Mouse (Mus musculus): ENCODE data around the gene Gm12355.

The Gm12355 gene

DNA sequence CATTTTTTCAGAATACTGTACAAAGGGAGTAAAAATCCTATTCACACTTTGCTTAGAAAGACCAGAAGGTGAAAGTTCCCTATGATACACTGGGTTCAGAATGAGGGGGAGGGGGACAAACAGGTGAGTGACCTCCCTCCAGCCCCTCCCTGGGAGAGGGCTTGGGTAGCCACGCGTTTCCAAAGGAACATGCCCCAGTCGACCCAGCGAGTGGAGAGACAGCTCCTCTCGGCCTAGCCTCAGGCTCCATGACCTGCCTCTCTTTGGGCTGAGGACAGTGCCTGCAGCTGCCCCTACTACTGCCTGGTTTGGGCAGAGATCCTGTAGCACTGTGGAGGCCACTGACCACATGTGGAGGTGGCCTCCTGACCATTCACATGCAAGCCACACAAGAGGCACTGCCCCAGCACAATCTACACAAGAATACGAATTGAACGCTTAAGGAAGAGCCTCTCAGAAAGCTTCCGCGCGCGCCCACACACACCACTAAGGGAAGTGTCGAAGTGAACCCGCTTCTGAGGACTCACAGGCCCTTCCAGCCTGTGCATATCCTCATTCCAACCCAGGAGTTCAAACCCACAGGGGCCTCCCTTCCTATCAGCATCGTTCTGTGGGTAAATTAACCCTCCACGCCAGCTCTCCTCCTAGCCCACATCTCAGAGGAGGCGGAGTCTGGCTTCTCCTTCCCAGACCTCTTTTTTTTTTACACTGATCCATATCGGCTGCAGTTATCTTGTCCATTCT lies 44.0 kb downstream of the Gm12355 start:
- no peak for DNase-seq (ENCODE audit: low read depth)

- no peak for DNase-seq (ENCODE audit: low read depth)
These were observed 45.0 kb downstream of the Gm12355 start for GRCm38 (mm10) chr11:98580301-98581121.

GRCm38 (mm10) chr11:98577776-98578175 lies 47.7 kb downstream of the Gm12355 start:
- DNase-seq (ENCODE audit: low read depth), result no peak

Measured in c-Kit-positive CD71-negative TER-119-negative erythroid progenitor cells, embryonic 14.5 days (primary cell).